Mouse (Mus musculus) liver, embryonic 12.5 days (tissue): ENCODE measurements around the gene Gne. TPM values are rescaled to one million over a fixed set of nuclear protein-coding genes. Genes with fewer than 3 reads are reported as not detected.
A peak's percentile ranks its signal among the peaks of the same experiment; 100 is the strongest.

Experiments
- ATAC-seq: fragments of 200-750 bp; cut with Nextera tagmentation; 2 replicates; pipeline ENCODE4 v1.8.0; 2017; ENCODE audit warnings: moderate number of reproducible peaks, mild to moderate bottlenecking, moderate library complexity
- H3K27ac ChIP-seq: fragments of 300-500 bp; sonication (generic); 2 replicates; pipeline ENCODE4 v1.5.1; 2016; ENCODE audit warnings: mild to moderate bottlenecking
- H3K27me3 ChIP-seq: fragments of 300-500 bp; sonication (generic); replicated peaks from 2 replicates; pipeline ENCODE4 v1.6.1; 2016; ENCODE audit warnings: mild to moderate bottlenecking, moderate library complexity
- H3K36me3 ChIP-seq: fragments of 300-500 bp; sonication (generic); 2 replicates; pipeline ENCODE4 v1.6.1; 2016; ENCODE audit warnings: mild to moderate bottlenecking, moderate library complexity
- H3K4me1 ChIP-seq: fragments of 300-500 bp; sonication (generic); 2 replicates; pipeline ENCODE4 v1.6.1; 2016
- H3K4me2 ChIP-seq: fragments of 300-500 bp; sonication (generic); 2 replicates; pipeline ENCODE4 v1.6.1; 2016; ENCODE audit warnings: mild to moderate bottlenecking, moderate library complexity
- H3K4me3 ChIP-seq: fragments of 300-500 bp; sonication (generic); 2 replicates; pipeline ENCODE4 v1.5.1; 2016; ENCODE audit warnings: mild to moderate bottlenecking, moderate library complexity
- H3K9ac ChIP-seq: fragments of 300-500 bp; sonication (generic); 2 replicates; pipeline ENCODE4 v1.6.1; 2016; ENCODE audit warnings: mild to moderate bottlenecking, moderate library complexity
- H3K9me3 ChIP-seq: fragments of 300-500 bp; sonication (generic); replicated peaks from 2 replicates; pipeline ENCODE4 v1.6.1; 2016; ENCODE audit warnings: mild to moderate bottlenecking, moderate library complexity
- WGBS: fragments of 180-500 bp; shearing (Covaris S2); methylation state at CpG from one replicate; pipeline ENCODE4 v1.1.7; 2016; ENCODE audit not compliant: insufficient replicate concordance; 5-methylcytosine and 5-hydroxymethylcytosine counted together
- polyA plus RNA-seq: library from polyadenylated mRNA; unstranded; fragments of >200 nt; fragmentation: Nextera tagmentation; extraction: Ambion mirVana; gene quantifications from 2 replicates; pipeline ENCODE4 v1.2.1, GENCODE M21; 2016

Gne gene
- polyA plus RNA-seq, 1 experiment from 2014 or later: 34.6 TPM

DNA sequence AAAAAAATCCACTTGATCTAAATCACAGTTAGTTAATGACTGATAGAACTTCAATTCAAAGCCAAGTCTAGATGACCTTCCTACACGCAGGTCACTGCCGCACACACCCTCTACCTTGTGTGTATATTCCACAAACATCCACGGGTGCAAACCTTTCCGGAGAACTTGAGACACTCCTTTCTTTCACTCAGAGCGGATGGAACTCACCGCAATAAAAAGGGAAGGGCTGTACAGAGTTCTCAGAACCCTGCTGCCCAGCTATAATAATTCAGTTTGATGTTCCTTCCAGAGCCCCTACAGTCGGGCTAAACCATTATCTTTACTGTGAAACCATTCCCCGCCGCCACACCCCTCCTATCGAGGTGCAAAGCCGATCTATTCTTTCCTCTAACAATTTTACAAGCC is 12.2 kb downstream of the Gne start:
- no peaks in the 10 kb centered on the region for H3K9me3 ChIP-seq
- H3K9ac ChIP-seq: peak overlapping the region; percentile 88
- peak overlapping the region; percentile 91 for H3K27ac ChIP-seq
- H3K4me3 ChIP-seq: peak overlapping the region; percentile 95
- H3K36me3 ChIP-seq: no peaks in the 10 kb centered on the region
- H3K27me3 ChIP-seq: no peaks in the 10 kb centered on the region
- H3K4me2 ChIP-seq: peak overlapping the region; percentile 94
- H3K4me1 ChIP-seq: peaks cover 71% of the 10 kb centered on the region
- peak; percentile 50 for ATAC-seq
- WGBS: 5% methylated on average over 11 of the region's 11 CpGs

DNA sequence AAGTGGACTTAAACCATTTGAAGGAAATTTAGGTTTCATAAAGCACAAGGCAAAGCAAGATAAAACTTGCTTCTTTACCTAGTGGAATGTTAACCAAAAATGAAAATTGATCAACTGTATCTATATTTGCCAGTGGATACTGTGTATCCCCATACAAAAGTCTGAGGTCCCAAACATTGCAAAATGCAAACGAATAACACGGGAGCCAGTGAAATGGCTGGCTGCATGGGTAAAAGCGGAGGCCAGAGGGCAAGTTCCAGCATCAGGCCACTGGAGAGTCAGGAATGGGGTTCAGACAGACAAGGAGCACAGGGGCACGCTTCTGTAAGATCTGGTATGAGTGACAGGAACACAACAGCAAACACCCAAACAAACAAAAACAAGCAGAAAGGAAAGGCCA is 13.3 kb downstream of the Gne start:
- Histone ChIP-seq H3K36me3 (0 out of 2 replicates have a peak, but pooled peaks cover 2% of the 10 kb centered on the region), H3K4me3 (peak overlapping the region; percentile 95), H3K9me3 (no peaks in the 10 kb centered on the region), H3K27ac (peak overlapping the region; percentile 91), H3K9ac (peak overlapping the region; percentile 88), H3K27me3 (no peaks in the 10 kb centered on the region), H3K4me1 (peaks cover 78% of the 10 kb centered on the region), H3K4me2 (peak overlapping the region; percentile 94)
- 69% methylated on average over 4 of the region's 4 CpGs for WGBS
- no peak for ATAC-seq

GRCm38 (mm10) chr4:44069411-44069810 is 14.6 kb downstream of the Gne start:
- WGBS: 87% methylated on average over 4 of the region's 4 CpGs
- H3K4me1 ChIP-seq: peaks cover 80% of the 10 kb centered on the region
- H3K4me3 ChIP-seq: no peak overlapping the region

DNA sequence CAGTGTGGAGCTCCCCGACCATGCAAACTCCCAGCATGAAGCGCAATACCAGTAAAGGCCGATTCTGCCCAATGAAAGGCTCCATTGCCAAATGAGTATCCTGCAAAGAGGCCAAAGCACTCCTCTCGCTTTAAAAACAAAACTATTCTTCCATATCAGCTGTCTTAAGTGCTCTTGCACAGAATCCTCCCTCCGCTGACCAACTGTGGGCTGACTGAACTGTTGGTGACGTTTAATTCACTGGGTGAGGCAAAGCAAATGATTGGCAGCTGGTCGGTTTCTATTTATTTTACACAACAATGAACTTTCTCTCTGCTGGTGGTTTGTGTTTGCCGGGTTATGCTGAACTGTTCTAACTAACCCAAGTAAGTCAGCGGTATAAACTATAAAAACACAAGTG is 15.2 kb downstream of the Gne start:
- no peaks in the 10 kb centered on the region for H3K9me3 ChIP-seq
- WGBS: 52% methylated on average over 9 of the region's 9 CpGs
- H3K9ac ChIP-seq: no peak overlapping the region
- H3K4me3 ChIP-seq: no peak overlapping the region
- H3K27ac ChIP-seq: peak overlapping the region; percentile 54
- H3K4me1 ChIP-seq: peaks cover 73% of the 10 kb centered on the region
- ATAC-seq: no peak
- no peaks in the 10 kb centered on the region for H3K27me3 ChIP-seq
- 0 out of 2 replicates have a peak, but pooled peaks cover 2% of the 10 kb centered on the region for H3K36me3 ChIP-seq
- peak overlapping the region; percentile 34; the same call in 1 of the 2 replicates for H3K4me2 ChIP-seq

More at GRCm38 (mm10) chr4:44069411-44069810, 14.6 kb downstream of the Gne start:
- H3K9me3 ChIP-seq: no peaks in the 10 kb centered on the region
- H3K9ac ChIP-seq: 0 out of 2 replicates have a peak overlapping the region, but pooled peaks have one; percentile 6
- 0 out of 2 replicates have a peak overlapping the region, but pooled peaks have one; percentile 34 for H3K4me2 ChIP-seq
- ATAC-seq: no peak
- 0 out of 2 replicates have a peak, but pooled peaks cover 2% of the 10 kb centered on the region for H3K36me3 ChIP-seq
- no peak overlapping the region for H3K27ac ChIP-seq
- no peaks in the 10 kb centered on the region for H3K27me3 ChIP-seq

- H3K4me1 ChIP-seq: peaks cover 71% of the 10 kb centered on the region
- WGBS: 78% methylated on average over 6 of the region's 6 CpGs
- no peaks in the 10 kb centered on the region for H3K9me3 ChIP-seq
- peak overlapping the region; percentile 26 for H3K4me2 ChIP-seq
- H3K4me3 ChIP-seq: no peak overlapping the region
- peaks cover 15% of the 10 kb centered on the region for H3K36me3 ChIP-seq
- no peak overlapping the region for H3K9ac ChIP-seq
- ATAC-seq: no peak
- peak overlapping the region; percentile 49 for H3K27ac ChIP-seq
- no peaks in the 10 kb centered on the region for H3K27me3 ChIP-seq
Observed at GRCm38 (mm10) chr4:44066891-44067290, 17.1 kb downstream of the Gne start.

GRCm38 (mm10) chr4:44065355-44066025 is 18.5 kb downstream of the Gne start:
- Histone ChIP-seq H3K9ac (peak overlapping the region; percentile 40), H3K36me3 (peaks cover 23% of the 10 kb centered on the region), H3K4me1 (peaks cover 65% of the 10 kb centered on the region), H3K27ac (peak overlapping the region; percentile 38; the same call in 1 of the 2 replicates), H3K4me2 (peak overlapping the region; percentile 52), H3K9me3 (no peaks in the 10 kb centered on the region), H3K4me3 (peak overlapping the region; percentile 23; the same call in 1 of the 2 replicates), H3K27me3 (no peaks in the 10 kb centered on the region)
- 14% methylated on average over 16 of the region's 16 CpGs for WGBS
- peak; percentile 75 for ATAC-seq

- Histone ChIP-seq H3K4me2 (no peak overlapping the region), H3K4me1 (peaks cover 40% of the 10 kb centered on the region), H3K27ac (no peak overlapping the region; the same call in 1 of the 2 replicates), H3K36me3 (peaks cover 46% of the 10 kb centered on the region), H3K9ac (no peak overlapping the region), H3K27me3 (no peaks in the 10 kb centered on the region), H3K9me3 (no peaks in the 10 kb centered on the region), H3K4me3 (no peak overlapping the region)
- ATAC-seq: no peak
- 91% methylated on average over 14 of the region's 14 CpGs for WGBS
Observed at GRCm38 (mm10) chr4:44062816-44063215, 21.2 kb downstream of the Gne start.

- H3K27ac ChIP-seq: peak overlapping the region; percentile 48; the same call in 1 of the 2 replicates
- WGBS: 59% methylated on average over 9 of the region's 9 CpGs
Observed at GRCm38 (mm10) chr4:44062062-44062461, 21.9 kb downstream of the Gne start.

DNA sequence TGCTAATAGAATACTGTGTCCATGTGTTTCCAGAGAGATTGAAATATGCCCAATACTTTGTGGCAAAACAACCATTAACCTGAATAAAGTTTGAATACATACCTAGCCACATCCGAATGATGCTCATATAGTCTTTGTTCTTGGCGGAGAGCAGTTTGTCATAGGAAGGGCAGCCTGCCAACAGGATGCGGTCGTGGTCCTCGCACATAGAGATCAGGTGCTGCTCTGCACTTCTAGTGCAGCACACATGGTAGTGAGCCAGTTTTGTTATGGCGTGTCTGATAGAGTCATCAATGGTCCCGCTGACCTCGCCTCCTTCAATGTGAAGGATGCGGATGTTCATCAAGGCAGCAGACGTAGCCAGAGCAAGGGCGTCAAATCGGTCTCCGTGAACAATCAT is 24.3 kb downstream of the Gne start:
- H3K4me2 ChIP-seq: no peak overlapping the region
- H3K4me1 ChIP-seq: peaks cover 16% of the 10 kb centered on the region
- H3K9ac ChIP-seq: no peak overlapping the region
- H3K27ac ChIP-seq: no peak overlapping the region
- 89% methylated on average over 13 of the region's 13 CpGs for WGBS
- H3K4me3 ChIP-seq: no peak overlapping the region
- peaks cover 70% of the 10 kb centered on the region for H3K36me3 ChIP-seq
- H3K9me3 ChIP-seq: no peaks in the 10 kb centered on the region
- no peak for ATAC-seq
- no peaks in the 10 kb centered on the region for H3K27me3 ChIP-seq

More at GRCm38 (mm10) chr4:44062062-44062461, 21.9 kb downstream of the Gne start:
- Histone ChIP-seq H3K9me3 (no peaks in the 10 kb centered on the region), H3K27me3 (no peaks in the 10 kb centered on the region), H3K4me2 (no peak overlapping the region), H3K36me3 (peaks cover 52% of the 10 kb centered on the region), H3K4me3 (no peak overlapping the region), H3K4me1 (peaks cover 33% of the 10 kb centered on the region), H3K9ac (no peak overlapping the region; the same call in 1 of the 2 replicates)
- ATAC-seq: no peak

DNA sequence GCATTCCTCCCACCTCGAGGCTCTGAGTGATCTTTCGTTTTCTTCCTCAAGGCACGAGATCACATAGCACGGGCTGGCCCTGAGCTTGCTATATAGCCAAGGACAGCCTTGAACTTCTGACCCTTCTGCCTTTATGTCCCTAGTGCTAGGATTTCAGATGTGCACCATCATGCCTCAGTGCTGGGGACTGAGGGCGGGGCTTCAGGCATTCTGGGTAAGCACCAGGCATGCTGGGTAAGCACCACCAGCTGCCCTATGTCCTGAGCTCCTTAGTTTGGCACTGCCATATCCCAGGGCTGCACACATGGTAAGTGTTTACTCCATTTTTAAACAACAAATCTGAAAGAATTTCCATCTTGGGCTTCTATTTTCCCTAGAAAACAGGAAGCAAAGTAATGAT is 34.2 kb downstream of the Gne start:
- Histone ChIP-seq H3K27ac (no peak overlapping the region), H3K27me3 (no peaks in the 10 kb centered on the region), H3K4me2 (no peak overlapping the region), H3K36me3 (peaks cover 84% of the 10 kb centered on the region), H3K9ac (no peak overlapping the region), H3K9me3 (no peaks in the 10 kb centered on the region), H3K4me3 (no peak overlapping the region), H3K4me1 (no peaks in the 10 kb centered on the region)
- ATAC-seq: no peak
- 87% methylated on average over 5 of the region's 5 CpGs for WGBS

DNA sequence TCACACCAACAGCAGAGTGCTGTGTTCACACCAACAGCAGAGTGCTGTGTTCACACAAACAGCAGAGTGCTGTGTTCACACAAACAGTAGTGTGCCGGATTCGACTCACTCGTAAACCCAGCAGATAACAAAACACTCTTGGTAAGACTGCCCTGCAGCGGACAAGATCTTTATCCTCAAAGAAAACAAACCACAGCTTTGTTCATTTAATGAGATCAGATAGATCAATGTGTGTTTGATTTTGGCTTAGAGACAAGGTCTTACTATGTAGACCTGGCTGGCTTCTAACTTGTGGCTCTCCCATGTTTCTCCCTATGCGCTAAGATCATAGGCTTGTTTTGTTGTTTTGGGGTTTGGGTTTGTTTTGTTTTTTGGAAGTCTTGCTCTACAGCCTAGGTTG is 37.9 kb downstream of the Gne start:
- Histone ChIP-seq H3K9me3 (no peaks in the 10 kb centered on the region), H3K4me3 (no peak overlapping the region), H3K9ac (no peak overlapping the region), H3K27me3 (no peaks in the 10 kb centered on the region), H3K27ac (no peak overlapping the region), H3K4me1 (no peaks in the 10 kb centered on the region), H3K4me2 (no peak overlapping the region), H3K36me3 (peaks cover 75% of the 10 kb centered on the region)
- WGBS: 70% methylated on average over 5 of the region's 5 CpGs
- ATAC-seq: no peak

- no peak overlapping the region for H3K27ac ChIP-seq
- H3K4me2 ChIP-seq: no peak overlapping the region
- H3K27me3 ChIP-seq: no peaks in the 10 kb centered on the region
- 82% methylated on average over 5 of the region's 5 CpGs for WGBS
- no peak overlapping the region for H3K4me3 ChIP-seq
- H3K9me3 ChIP-seq: no peaks in the 10 kb centered on the region
- no peaks in the 10 kb centered on the region for H3K4me1 ChIP-seq
- H3K9ac ChIP-seq: no peak overlapping the region
- H3K36me3 ChIP-seq: peaks cover 75% of the 10 kb centered on the region
- ATAC-seq: no peak
Observed at GRCm38 (mm10) chr4:44044685-44045356, 39.2 kb downstream of the Gne start.
